In genomic region chr16:20279395-20279794, GRCm38 (mm10) we compare ENCODE assay signal across 31 mouse cellular contexts. TPM values are rescaled to one million over a fixed set of nuclear protein-coding genes. Genes with fewer than 3 reads are reported as not detected.
DNase-seq lines count a peak whose midpoint lies in the region; ATAC-seq and TF ChIP-seq lines count a peak whose summit lies in the region.
"Had no signal": no experiment of that assay in that cellular context is flagged by ENCODE, and none has a peak within 500 bp of the region (broad histone marks: within the 10 kb centered on the region; RNA-seq: fewer than 3 reads in every experiment).

No protein-coding gene starts in this region.

- peak; percentile 24 for DNase-seq in heart, adult 8-10 months (ENCODE audit: low spot score)
- no peak for DNase-seq in heart, postnatal 25 days (ENCODE audit: low spot score)
- DNase-seq in heart, postnatal 10 days = peak; percentile 15
- no peak for DNase-seq in heart, postnatal 14 days
- no peak for DNase-seq in left cerebral cortex, adult 2 months (ENCODE audit: extremely low spot score in 1 of 2, low spot score in 2 of 2)
- no peak for DNase-seq in left cerebral cortex, postnatal 4 days
- DNase-seq in lung, postnatal 0 days (ENCODE audit: low spot score) = no peak
- DNase-seq: adrenal gland, adult 8-10 months; adrenal gland, postnatal 25 days; cerebellum, adult 11-12 months; cerebellum, adult 8-10 months; cerebellum, postnatal 10 days; cerebellum, postnatal 36 days; embryo, embryonic 11 days; gastrocnemius, postnatal 10 days; kidney, adult 2 months had no signal

- no peak for ATAC-seq in lung, postnatal 0 days
- ATAC-seq: CD4-positive, CD25-positive, alpha-beta regulatory T cell, adult 4 months; forebrain, embryonic 15.5 days; hindbrain, embryonic 16.5 days; intestine, embryonic 16.5 days had no signal

- no peak for TF ChIP-seq CTCF in left cerebral cortex, adult 2 months (IDR thresholded peaks at IDR 0.05)
- TF ChIP-seq CTCF in lung, postnatal 0 days (IDR thresholded peaks at IDR 0.05) = no peak

- no peaks in the 10 kb centered on the region for H3K9me3 ChIP-seq in lung, postnatal 0 days (ENCODE audit: low read length)
- H3K9me3 ChIP-seq: embryonic facial prominence, embryonic 10.5 days; forebrain, embryonic 12.5 days; forebrain, embryonic 15.5 days; heart, embryonic 15.5 days; hindbrain, embryonic 10.5 days; hindbrain, embryonic 13.5 days had no signal

- H3K36me3 ChIP-seq in lung, postnatal 0 days (ENCODE audit: insufficient read depth, low read length) = peaks cover 30% of the 10 kb centered on the region

- intact Hi-C loops in heart, postnatal 25 days (cut with DNase I) = no loop called here
- intact Hi-C loops in heart, postnatal 10 days (cut with DNase I) = no loop called here
- intact Hi-C loops in heart, postnatal 14 days (cut with DNase I) = no loop called here
- intact Hi-C loops in left cerebral cortex, adult 2 months (cut with DNase I) = loop anchor here (5.0 kb wide), 1 partner anchor 37 kb away; the partner anchor contains the start of gene Map6d1
- intact Hi-C loops in left cerebral cortex, postnatal 4 days (cut with DNase I) = no loop called here

- H3K27me3 ChIP-seq in lung, postnatal 0 days (replicated peaks; ENCODE audit: insufficient read depth, low read length) = no peaks in the 10 kb centered on the region
- H3K27me3 ChIP-seq: embryonic facial prominence, embryonic 13.5 days; forebrain, embryonic 12.5 days; forebrain, embryonic 15.5 days; heart, embryonic 15.5 days; hindbrain, embryonic 13.5 days had no signal

- peak overlapping the region; percentile 24; the same call in 1 of the 2 replicates for H3K27ac ChIP-seq in left cerebral cortex, adult 2 months
- H3K27ac ChIP-seq in lung, postnatal 0 days (ENCODE audit: low read length) = no peak overlapping the region
- H3K27ac ChIP-seq: embryonic facial prominence, embryonic 10.5 days; embryonic facial prominence, embryonic 13.5 days; forebrain, embryonic 12.5 days; forebrain, embryonic 15.5 days; heart, embryonic 15.5 days; hindbrain, embryonic 10.5 days; hindbrain, embryonic 13.5 days had no signal

- WGBS in lung, postnatal 0 days = 77% methylated on average over 5 of the region's 5 CpGs

- H3K4me2 ChIP-seq in lung, postnatal 0 days (replicated peaks; ENCODE audit: low read depth, low read length) = no peak overlapping the region
- H3K4me2 ChIP-seq: embryonic facial prominence, embryonic 13.5 days; forebrain, embryonic 12.5 days; forebrain, embryonic 15.5 days; heart, embryonic 11.5 days; heart, embryonic 15.5 days; hindbrain, embryonic 13.5 days had no signal

- no peak overlapping the region for H3K9ac ChIP-seq in lung, postnatal 0 days (replicated peaks; ENCODE audit: low read depth)
- H3K9ac ChIP-seq: embryonic facial prominence, embryonic 13.5 days; forebrain, embryonic 12.5 days; forebrain, embryonic 15.5 days; heart, embryonic 15.5 days; hindbrain, embryonic 13.5 days had no signal

- H3K4me3 ChIP-seq in left cerebral cortex, adult 2 months = no peak overlapping the region
- no peak overlapping the region for H3K4me3 ChIP-seq in lung, postnatal 0 days (ENCODE audit: low read depth, low read length)
- H3K4me3 ChIP-seq: embryonic facial prominence, embryonic 10.5 days; embryonic facial prominence, embryonic 13.5 days; erythroblast, embryonic 14.5 days; forebrain, embryonic 12.5 days; forebrain, embryonic 15.5 days; heart, embryonic 15.5 days; hindbrain, embryonic 10.5 days; hindbrain, embryonic 13.5 days had no signal

- H3K4me1 ChIP-seq in lung, postnatal 0 days (ENCODE audit: insufficient read depth, low read depth, low read length) = no peaks in the 10 kb centered on the region
- H3K4me1 ChIP-seq: embryonic facial prominence, embryonic 10.5 days; embryonic facial prominence, embryonic 13.5 days; forebrain, embryonic 12.5 days; forebrain, embryonic 15.5 days; hindbrain, embryonic 10.5 days; hindbrain, embryonic 13.5 days had no signal

- no peak for TF ChIP-seq EP300 in lung, postnatal 0 days (IDR thresholded peaks at IDR 0.05)

RNA-seq across cellular contexts. Expression of gene Parl, which starts 22.8 kb away (rescaled TPM):
- total RNA-seq in heart, adult 8-10 months (2022) = 10 to 100 TPM; 73.8 to 97.0 (median 84.2) TPM
- 10 to 100 TPM; 88.4 to 88.9 TPM for total RNA-seq in heart, postnatal 25 days (2021)
- 100 to 1,000 TPM in 1 of 2 experiments, 10 to 100 TPM in 1; 90.9 to 105 TPM for total RNA-seq in heart, postnatal 10 days (2021)
- total RNA-seq in heart, postnatal 14 days (2021) = 100 to 1,000 TPM in 1 of 2 experiments, 10 to 100 TPM in 1; 89.4 to 103 TPM
- 10 to 100 TPM; 53.2 to 59.2 TPM for total RNA-seq in left cerebral cortex, adult 2 months (2021)
- total RNA-seq in left cerebral cortex, postnatal 4 days (2021) = 10 to 100 TPM; 68.6 to 69.6 TPM
- polyA plus RNA-seq in lung, postnatal 0 days (2015; fragmentation: Nextera tagmentation; extraction: Ambion mirVana) = 69.5 and 73.3 TPM in 2 replicates

RNA-seq across cellular contexts. Expression of gene Map6d1, which starts 38.2 kb away (rescaled TPM):
- 1 to 10 TPM; 1.2 to 1.8 (median 1.4) TPM for total RNA-seq in heart, adult 8-10 months (2022)
- 1 to 10 TPM; 1.2 to 1.8 TPM for total RNA-seq in heart, postnatal 25 days (2021)
- total RNA-seq in heart, postnatal 10 days (2021) = under 1 TPM; 0.89 to 0.91 TPM
- total RNA-seq in heart, postnatal 14 days (2021) = 1 to 10 TPM in 1 of 2 experiments, under 1 TPM in 1; 0.51 to 1.1 TPM
- total RNA-seq in left cerebral cortex, adult 2 months (2021) = 10 to 100 TPM; 41.6 to 42.4 TPM
- 1 to 10 TPM; 8.4 to 9.0 TPM for total RNA-seq in left cerebral cortex, postnatal 4 days (2021)
- polyA plus RNA-seq in lung, postnatal 0 days (2015; fragmentation: Nextera tagmentation; extraction: Ambion mirVana) = 0.07 and 0.14 TPM in 2 replicates

RNA-seq across cellular contexts. Expression of gene Cyp2ab1, which starts 45.8 kb away (rescaled TPM):
- total RNA-seq in heart, adult 8-10 months (2022) = 1 to 10 TPM in 1 of 4 experiments, under 1 TPM in 3; 0.13 to 1.2 (median 0.54) TPM
- total RNA-seq in heart, postnatal 25 days (2021) = under 1 TPM; 0.67 to 0.99 TPM
- under 1 TPM; 0.15 to 0.22 TPM for total RNA-seq in heart, postnatal 10 days (2021)
- 1 to 10 TPM in 1 of 2 experiments, under 1 TPM in 1; 0.63 to 1.1 TPM for total RNA-seq in heart, postnatal 14 days (2021)
- total RNA-seq in left cerebral cortex, adult 2 months (2021) = not detected
- not detected for total RNA-seq in left cerebral cortex, postnatal 4 days (2021)
- 0.29 and 0.51 TPM in 2 replicates for polyA plus RNA-seq in lung, postnatal 0 days (2015; fragmentation: Nextera tagmentation; extraction: Ambion mirVana)
- total RNA-seq: adrenal gland, postnatal 25 days; gastrocnemius, postnatal 10 days; MEL had no signal
- polyA plus RNA-seq: brain, embryonic 14.5 days; CD4-positive, CD25-positive, alpha-beta regulatory T cell, adult 4 months; cortical plate, adult 2 months; embryonic facial prominence, embryonic 10.5 days; embryonic facial prominence, embryonic 13.5 days; erythroblast, embryonic 14.5 days; forebrain, embryonic 12.5 days; forebrain, embryonic 15.5 days; heart, embryonic 11.5 days; heart, embryonic 15.5 days; hindbrain, embryonic 10.5 days; hindbrain, embryonic 13.5 days; hindbrain, embryonic 16.5 days; intestine, embryonic 16.5 days had no signal

Comparison
In these comparisons a context has a peak if more than half of its experiments do, and no peak if none do; other contexts are left out.
1. DNase-seq: peak in heart, adult 8-10 months (single experiment) and heart, postnatal 10 days (2 of 2); none in heart, postnatal 25 days (single experiment), heart, postnatal 14 days (0 of 2), left cerebral cortex, adult 2 months (0 of 2), left cerebral cortex, postnatal 4 days (single experiment) and lung, postnatal 0 days (single experiment).
2. RNA of gene Map6d1, which starts 38.2 kb away (total RNA-seq): 41.6 to 42.4 TPM in left cerebral cortex, adult 2 months; 8.4 to 9.0 TPM in left cerebral cortex, postnatal 4 days, 1.2 to 1.8 TPM in heart, postnatal 25 days, 1.2 to 1.8 TPM in heart, adult 8-10 months, 0.51 to 1.1 TPM in heart, postnatal 14 days and 0.89 to 0.91 TPM in heart, postnatal 10 days; every median in the first group is over 4 times any median in the second.